Mouse (Mus musculus): ENCODE measurements around the gene Zmynd15. TPM values are rescaled to one million over a fixed set of nuclear protein-coding genes. Genes with fewer than 3 reads are reported as not detected.
"Not testable (repeated sequence)": the region's sequence is repeated elsewhere in the genome, so short reads cannot be mapped to it uniquely, and the experiment has no call there.

The Zmynd15 gene
- total and polyA plus RNA-seq, 2 experiments from 2014 or later: 0.04 to 1.3 TPM

DNA sequence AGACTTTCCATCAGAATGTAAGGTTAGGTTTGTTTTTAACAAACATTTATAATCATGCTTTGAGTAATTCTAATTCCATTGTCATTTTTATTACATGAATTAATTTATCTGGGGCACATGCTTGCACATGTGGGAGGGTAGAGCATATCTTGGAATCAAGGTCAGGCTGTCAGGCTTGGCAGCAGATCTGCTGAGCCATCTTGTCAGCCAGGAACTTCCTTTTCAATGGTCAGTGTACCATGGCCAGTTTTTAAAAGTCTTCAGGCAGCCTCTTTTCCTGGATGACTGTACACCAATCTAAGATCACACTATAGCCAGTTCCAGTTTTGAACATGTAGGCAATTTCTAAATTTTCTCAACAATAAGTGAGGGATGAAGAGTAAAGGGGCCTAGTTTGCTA lies 13.5 kb downstream of the Zmynd15 start:
- Histone ChIP-seq H3K4me2 (ENCODE audit: low read depth, low read length) (no peak overlapping the region), H3K36me3 (replicated peaks; ENCODE audit: control insufficient read depth, insufficient read depth, low read length) (no peaks in the 10 kb centered on the region), H3K27ac (ENCODE audit: low read depth) (no peak overlapping the region), H3K27me3 (ENCODE audit: control insufficient read depth, insufficient read depth, low read length) (no peaks in the 10 kb centered on the region), H3K4me1 (ENCODE audit: control insufficient read depth, insufficient read depth) (no peaks in the 10 kb centered on the region; the same call in 1 of the 2 replicates), H3K4me3 (ENCODE audit: low read depth, low read length) (no peak overlapping the region), H3K9ac (replicated peaks; ENCODE audit: low read depth, low read length) (no peak overlapping the region), H3K9me3 (replicated peaks; ENCODE audit: control insufficient read depth, low read length) (no peaks in the 10 kb centered on the region)
- TF ChIP-seq CTCF (IDR thresholded peaks at IDR 0.05; ENCODE audit: low read depth): no peak
- no peak for TF ChIP-seq EP300 (IDR thresholded peaks at IDR 0.05; ENCODE audit: low read depth)
- ATAC-seq (ENCODE audit: insufficient read depth, low read depth): no peak
- DNase-seq (ENCODE audit: low spot score): no peak

GRCm38 (mm10) chr11:70473291-70473690 lies 14.1 kb downstream of the Zmynd15 start:
- 82% methylated on average over 5 of the region's 5 CpGs for WGBS
- not testable (repeated sequence) for H3K9me3 ChIP-seq (replicated peaks; ENCODE audit: control insufficient read depth, low read length); DNase-seq (ENCODE audit: low spot score); H3K4me3 ChIP-seq (ENCODE audit: low read depth, low read length); H3K4me1 ChIP-seq (ENCODE audit: control insufficient read depth, insufficient read depth); H3K4me2 ChIP-seq (ENCODE audit: low read depth, low read length); H3K9ac ChIP-seq (replicated peaks; ENCODE audit: low read depth, low read length); H3K36me3 ChIP-seq (replicated peaks; ENCODE audit: control insufficient read depth, insufficient read depth, low read length); H3K27ac ChIP-seq (ENCODE audit: low read depth); H3K27me3 ChIP-seq (ENCODE audit: control insufficient read depth, insufficient read depth, low read length); ATAC-seq (ENCODE audit: insufficient read depth, low read depth)

- ATAC-seq (ENCODE audit: insufficient read depth, low read depth) (no peak), DNase-seq (ENCODE audit: low spot score) (no peak)
- H3K4me1 ChIP-seq (ENCODE audit: control insufficient read depth, insufficient read depth): no peaks in the 10 kb centered on the region
- H3K27ac ChIP-seq (ENCODE audit: low read depth): no peak overlapping the region
- TF ChIP-seq EP300 (IDR thresholded peaks at IDR 0.05; ENCODE audit: low read depth): no peak
- no peak for TF ChIP-seq CTCF (IDR thresholded peaks at IDR 0.05; ENCODE audit: low read depth)
- no peaks in the 10 kb centered on the region for H3K27me3 ChIP-seq (ENCODE audit: control insufficient read depth, insufficient read depth, low read length)
- no peak overlapping the region for H3K4me3 ChIP-seq (ENCODE audit: low read depth, low read length)
- no peaks in the 10 kb centered on the region for H3K9me3 ChIP-seq (replicated peaks; ENCODE audit: control insufficient read depth, low read length)
- WGBS: 51% methylated on average over 12 of the region's 12 CpGs
- no peak overlapping the region for H3K9ac ChIP-seq (replicated peaks; ENCODE audit: low read depth, low read length)
- H3K36me3 ChIP-seq (replicated peaks; ENCODE audit: control insufficient read depth, insufficient read depth, low read length): no peaks in the 10 kb centered on the region
- no peak overlapping the region for H3K4me2 ChIP-seq (ENCODE audit: low read depth, low read length)
Observed at GRCm38 (mm10) chr11:70474872-70475534, 15.8 kb downstream of the Zmynd15 start.

- WGBS: 48% methylated on average over 2 of the region's 2 CpGs
Observed at GRCm38 (mm10) chr11:70485498-70485897, 26.3 kb downstream of the Zmynd15 start.

DNA sequence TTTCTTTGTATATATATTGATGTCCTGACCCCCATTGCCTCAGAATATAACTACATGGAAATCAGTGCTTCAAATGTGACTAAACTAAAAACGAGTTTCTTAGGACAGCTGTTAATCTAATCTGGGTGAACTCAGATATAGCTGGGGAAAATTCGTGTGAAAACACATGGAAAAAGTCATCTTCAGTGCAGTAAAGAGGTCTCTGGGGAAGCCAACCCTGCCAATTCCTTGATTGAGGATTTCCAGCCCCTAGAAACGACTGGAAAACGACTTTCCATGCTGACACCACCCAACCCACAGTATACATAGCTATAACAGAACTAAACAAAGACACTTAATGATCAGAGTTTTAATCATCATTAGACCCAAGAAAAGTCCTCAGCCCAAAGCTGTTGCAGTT lies 28.6 kb downstream of the Zmynd15 start:
- no peaks in the 10 kb centered on the region for H3K27me3 ChIP-seq (ENCODE audit: control insufficient read depth, insufficient read depth, low read length)
- no peak overlapping the region for H3K4me3 ChIP-seq (ENCODE audit: low read depth, low read length)
- no peaks in the 10 kb centered on the region for H3K4me1 ChIP-seq (ENCODE audit: control insufficient read depth, insufficient read depth)
- no peak overlapping the region for H3K4me2 ChIP-seq (ENCODE audit: low read depth, low read length)
- no peak overlapping the region for H3K27ac ChIP-seq (ENCODE audit: low read depth)
- DNase-seq (ENCODE audit: low spot score) (no peak), ATAC-seq (ENCODE audit: insufficient read depth, low read depth) (no peak)
- no peaks in the 10 kb centered on the region for H3K36me3 ChIP-seq (replicated peaks; ENCODE audit: control insufficient read depth, insufficient read depth, low read length)
- WGBS: 24% methylated on average over 4 of the region's 4 CpGs
- H3K9me3 ChIP-seq (replicated peaks; ENCODE audit: control insufficient read depth, low read length): 0 out of 2 replicates have a peak, but pooled peaks cover 4% of the 10 kb centered on the region
- no peak for TF ChIP-seq CTCF (IDR thresholded peaks at IDR 0.05; ENCODE audit: low read depth)
- TF ChIP-seq EP300 (IDR thresholded peaks at IDR 0.05; ENCODE audit: low read depth): no peak
- no peak overlapping the region for H3K9ac ChIP-seq (replicated peaks; ENCODE audit: low read depth, low read length)

More at GRCm38 (mm10) chr11:70485498-70485897, 26.3 kb downstream of the Zmynd15 start:
- Histone ChIP-seq H3K4me1 (ENCODE audit: control insufficient read depth, insufficient read depth) (no peaks in the 10 kb centered on the region), H3K9ac (replicated peaks; ENCODE audit: low read depth, low read length) (no peak overlapping the region), H3K9me3 (replicated peaks; ENCODE audit: control insufficient read depth, low read length) (no peaks in the 10 kb centered on the region), H3K4me2 (ENCODE audit: low read depth, low read length) (no peak overlapping the region), H3K36me3 (replicated peaks; ENCODE audit: control insufficient read depth, insufficient read depth, low read length) (no peaks in the 10 kb centered on the region), H3K4me3 (ENCODE audit: low read depth, low read length) (no peak overlapping the region), H3K27ac (ENCODE audit: low read depth) (no peak overlapping the region), H3K27me3 (ENCODE audit: control insufficient read depth, insufficient read depth, low read length) (no peaks in the 10 kb centered on the region)
- DNase-seq (ENCODE audit: low spot score): no peak
- no peak for TF ChIP-seq CTCF (IDR thresholded peaks at IDR 0.05; ENCODE audit: low read depth)
- no peak for TF ChIP-seq EP300 (IDR thresholded peaks at IDR 0.05; ENCODE audit: low read depth)
- no peak for ATAC-seq (ENCODE audit: insufficient read depth, low read depth)

DNA sequence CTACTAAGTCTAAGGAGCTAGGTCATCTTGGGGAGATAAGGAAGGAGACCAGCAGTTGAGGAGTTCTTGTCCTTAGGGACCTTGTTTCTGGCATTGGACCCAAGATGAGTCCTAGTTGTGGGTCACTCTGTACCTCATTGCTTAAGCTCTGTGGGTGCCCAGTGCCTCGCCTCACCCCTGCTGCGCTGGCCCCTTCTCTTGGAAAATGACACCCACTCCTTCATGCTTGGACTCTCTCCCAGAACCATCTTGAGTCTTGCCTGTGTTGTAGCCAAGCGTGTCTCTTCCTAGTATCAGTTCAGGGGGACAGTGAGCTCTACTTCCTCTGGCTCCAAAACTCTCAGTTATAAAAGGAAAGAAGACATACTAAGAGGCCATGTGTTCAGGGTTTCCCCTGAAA lies 29.9 kb downstream of the Zmynd15 start:
- ATAC-seq (ENCODE audit: insufficient read depth, low read depth): no peak
- TF ChIP-seq CTCF (IDR thresholded peaks at IDR 0.05; ENCODE audit: low read depth): no peak
- TF ChIP-seq EP300 (IDR thresholded peaks at IDR 0.05; ENCODE audit: low read depth): no peak
- Histone ChIP-seq H3K4me1 (ENCODE audit: control insufficient read depth, insufficient read depth) (no peaks in the 10 kb centered on the region), H3K27me3 (ENCODE audit: control insufficient read depth, insufficient read depth, low read length) (no peaks in the 10 kb centered on the region), H3K9me3 (replicated peaks; ENCODE audit: control insufficient read depth, low read length) (0 out of 2 replicates have a peak, but pooled peaks cover 4% of the 10 kb centered on the region), H3K4me3 (ENCODE audit: low read depth, low read length) (no peak overlapping the region), H3K36me3 (replicated peaks; ENCODE audit: control insufficient read depth, insufficient read depth, low read length) (no peaks in the 10 kb centered on the region), H3K4me2 (ENCODE audit: low read depth, low read length) (no peak overlapping the region), H3K27ac (ENCODE audit: low read depth) (no peak overlapping the region), H3K9ac (replicated peaks; ENCODE audit: low read depth, low read length) (no peak overlapping the region)
- 81% methylated on average over 3 of the region's 3 CpGs for WGBS
- DNase-seq (ENCODE audit: low spot score): no peak

All from heart, postnatal 0 days (tissue).